Mouse (Mus musculus) limb, embryonic 10.5 days (tissue): ENCODE results near the gene Gm5294. TPM values are rescaled to one million over a fixed set of nuclear protein-coding genes. Genes with fewer than 3 reads are reported as not detected.

Experiments
- DNase-seq: peaks from one replicate; pipeline ENCODE4 v3.0.0-alpha.2; 2017; ENCODE audit warnings: low spot score
- H3K27ac ChIP-seq: fragments of 300-500 bp; sonication (generic); 2 replicates; pipeline ENCODE4 v1.5.1; 2016; ENCODE audit warnings: mild to moderate bottlenecking
- H3K27me3 ChIP-seq: fragments of 300-500 bp; sonication (generic); 2 replicates; pipeline ENCODE4 v1.6.1; 2016; ENCODE audit warnings: low read depth, mild to moderate bottlenecking; ENCODE audit not compliant: poor library complexity, severe bottlenecking
- H3K36me3 ChIP-seq: fragments of 300-500 bp; sonication (generic); 2 replicates; pipeline ENCODE4 v1.6.1; 2016; ENCODE audit warnings: mild to moderate bottlenecking, moderate library complexity
- H3K4me1 ChIP-seq: fragments of 300-500 bp; sonication (generic); 2 replicates; pipeline ENCODE4 v1.6.1; 2016
- H3K4me3 ChIP-seq: fragments of 300-500 bp; sonication (generic); 2 replicates; pipeline ENCODE4 v1.5.1; 2016; ENCODE audit warnings: mild to moderate bottlenecking, moderate library complexity
- H3K9me3 ChIP-seq: fragments of 300-500 bp; sonication (generic); replicated peaks from 2 replicates; pipeline ENCODE4 v1.6.1; 2016; ENCODE audit warnings: mild to moderate bottlenecking
- WGBS: fragments of 180-500 bp; shearing (Covaris S2); methylation state at CpG from one replicate; pipeline ENCODE4 v1.1.7; 2016; 5-methylcytosine and 5-hydroxymethylcytosine counted together
- polyA plus RNA-seq: library from polyadenylated mRNA; unstranded; fragments of >200 nt; fragmentation: Nextera tagmentation; extraction: Ambion mirVana; gene quantifications from 2 replicates; pipeline ENCODE4 v1.2.1, GENCODE M21; 2016

Gene Gm5294
- polyA plus RNA-seq = not detected in 2 replicates

DNA sequence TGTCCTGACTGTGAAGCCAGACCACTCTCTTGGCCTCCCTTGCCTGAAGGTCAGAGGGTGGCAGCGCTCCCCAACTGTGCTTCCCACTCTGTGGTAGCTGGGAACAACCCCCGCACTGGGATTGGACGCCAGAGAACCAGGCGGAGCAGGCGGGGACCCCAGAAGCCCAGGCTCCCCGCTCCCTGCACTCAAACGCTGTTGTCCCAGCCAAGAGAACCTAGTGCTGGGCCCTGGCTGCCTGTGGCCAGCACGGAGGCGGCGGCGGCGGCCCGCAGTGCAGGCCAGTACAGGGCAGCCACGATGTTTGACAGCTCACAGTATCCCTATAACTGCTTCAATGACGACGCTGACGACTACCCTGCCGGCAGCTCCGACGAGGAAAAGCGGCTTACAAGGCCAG lies at the start of gene Gm5294:
Gene Gm5294, plus strand, starts transcription at position 301 of the 400 bp plus-strand sequence.
- H3K27me3 ChIP-seq = peaks cover 70% of the 10 kb centered on the region
- WGBS = 6% methylated on average over 21 of the region's 21 CpGs
- DNase-seq = peak; percentile 39
- no peaks in the 10 kb centered on the region for H3K9me3 ChIP-seq
- peaks cover 16% of the 10 kb centered on the region for H3K4me1 ChIP-seq
- peak within 1 kb of the TSS; percentile 46 for H3K4me3 ChIP-seq
- H3K27ac ChIP-seq = no peak within 1 kb of the TSS
- no peaks in the 10 kb centered on the region for H3K36me3 ChIP-seq

DNA sequence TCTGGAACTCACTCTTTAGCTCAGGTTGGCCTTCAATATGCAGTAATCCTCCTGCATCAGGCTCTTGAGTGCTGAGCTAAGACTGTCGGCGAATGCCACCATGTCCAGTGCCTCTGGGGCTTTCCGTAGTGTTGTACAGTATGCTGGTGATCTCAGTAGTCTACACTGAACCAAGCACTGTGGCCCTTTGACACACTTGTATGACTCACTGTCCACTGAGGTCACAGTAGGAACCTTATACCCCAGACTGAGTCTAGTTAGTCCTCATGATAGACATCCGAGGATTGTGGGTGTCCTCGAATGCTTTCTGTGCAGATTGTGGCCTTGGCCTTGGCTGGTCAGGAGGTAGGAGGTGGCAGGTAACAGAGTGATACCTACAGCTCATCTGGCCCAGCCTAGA lies 44.8 kb upstream of the Gm5294 start:
- DNase-seq = no peak
- no peak overlapping the region for H3K4me3 ChIP-seq
- 93% methylated on average over 5 of the region's 5 CpGs for WGBS
- H3K36me3 ChIP-seq = no peaks in the 10 kb centered on the region
- no peak overlapping the region for H3K27ac ChIP-seq
- no peaks in the 10 kb centered on the region for H3K9me3 ChIP-seq
- no peaks in the 10 kb centered on the region for H3K27me3 ChIP-seq
- peaks cover 5% of the 10 kb centered on the region; the same call in 1 of the 2 replicates for H3K4me1 ChIP-seq

DNA sequence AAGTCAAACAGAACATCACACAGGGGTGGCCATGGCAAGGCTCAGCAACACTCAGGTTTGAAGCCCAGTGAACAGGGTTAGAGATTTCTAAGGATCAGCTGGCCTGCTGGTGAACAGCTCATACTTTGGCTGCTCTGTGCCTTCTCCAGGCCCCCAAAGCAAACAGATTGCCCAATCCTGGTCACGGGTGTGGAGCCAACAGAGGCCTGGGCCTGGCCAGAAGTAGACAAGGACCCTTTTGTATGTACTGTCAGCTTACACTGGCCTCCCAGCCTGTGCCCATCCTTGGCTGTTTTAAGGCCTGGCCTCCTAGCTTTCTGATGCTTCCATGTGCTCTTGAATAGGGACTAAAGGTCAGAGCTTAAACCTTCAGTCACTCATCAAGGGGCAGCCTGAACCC lies 43.5 kb upstream of the Gm5294 start:
- Histone ChIP-seq H3K36me3 (no peaks in the 10 kb centered on the region), H3K4me3 (no peak overlapping the region), H3K4me1 (peaks cover 5% of the 10 kb centered on the region; the same call in 1 of the 2 replicates), H3K27ac (no peak overlapping the region), H3K27me3 (no peaks in the 10 kb centered on the region), H3K9me3 (no peaks in the 10 kb centered on the region)
- no peak for DNase-seq
- WGBS = 79% methylated on average over 1 of the region's 1 CpGs

DNA sequence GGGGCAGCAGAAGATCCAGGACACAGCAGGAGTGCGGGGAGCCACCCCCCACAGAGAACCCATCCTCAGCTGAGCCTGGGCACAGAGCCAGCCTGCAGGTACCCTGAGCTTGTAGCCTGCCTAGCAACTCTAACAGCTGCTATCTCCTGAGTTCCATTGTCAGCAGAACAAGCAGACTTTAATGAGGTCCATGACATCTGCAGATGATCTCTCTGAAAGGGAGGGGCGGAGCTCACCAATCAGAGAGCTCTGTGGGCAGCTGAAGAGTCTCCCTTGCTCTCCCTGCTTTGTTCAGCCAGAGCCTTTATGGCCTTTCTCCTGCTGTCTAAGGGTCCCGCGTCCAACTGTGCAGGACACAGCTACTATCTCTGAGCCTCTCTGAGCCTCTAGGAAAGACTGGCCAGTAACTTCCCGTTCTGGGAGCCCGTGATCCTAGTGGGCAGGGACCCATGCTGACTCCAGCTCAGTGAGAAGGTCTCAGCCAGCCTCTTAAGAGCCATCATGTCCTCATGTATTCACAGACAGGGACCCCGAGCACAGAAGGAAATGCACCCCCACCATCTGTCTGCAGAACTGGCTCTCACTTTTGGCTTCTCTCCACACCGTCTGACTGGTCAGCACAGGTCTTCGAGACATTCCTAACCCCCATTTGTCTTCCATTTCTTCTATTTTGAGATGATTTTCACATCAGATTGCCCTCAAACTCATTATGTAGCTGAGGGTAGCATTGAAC lies 41.0 kb upstream of the Gm5294 start:
- WGBS = 72% methylated on average over 9 of the region's 9 CpGs
- H3K27ac ChIP-seq = no peak overlapping the region
- H3K9me3 ChIP-seq = no peaks in the 10 kb centered on the region
- no peaks in the 10 kb centered on the region for H3K27me3 ChIP-seq
- no peak for DNase-seq
- H3K4me1 ChIP-seq = peaks cover 5% of the 10 kb centered on the region; the same call in 1 of the 2 replicates
- H3K36me3 ChIP-seq = no peaks in the 10 kb centered on the region
- no peak overlapping the region for H3K4me3 ChIP-seq

DNA sequence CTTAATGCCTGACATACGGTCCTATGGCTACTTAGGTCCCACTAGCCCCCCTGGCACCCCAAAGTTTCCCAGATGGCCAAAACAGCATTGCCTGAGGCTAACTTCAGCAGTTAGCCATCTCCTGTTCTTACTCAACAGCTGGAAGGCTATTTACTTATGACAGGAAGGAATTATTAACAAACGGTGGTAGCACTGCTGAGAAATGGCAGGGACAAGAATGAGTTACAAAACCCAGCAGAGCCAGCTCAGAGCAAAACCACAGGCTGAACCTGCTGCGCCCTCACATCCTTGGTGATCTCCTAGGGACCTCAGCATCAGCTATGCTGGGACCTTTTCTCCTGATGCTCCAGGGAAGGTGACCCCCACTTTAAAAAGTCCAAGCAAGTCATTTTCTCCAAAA lies 40.2 kb upstream of the Gm5294 start:
- Histone ChIP-seq H3K27ac (no peak overlapping the region), H3K4me1 (peaks cover 5% of the 10 kb centered on the region; the same call in 1 of the 2 replicates), H3K36me3 (no peaks in the 10 kb centered on the region), H3K27me3 (no peaks in the 10 kb centered on the region), H3K4me3 (no peak overlapping the region), H3K9me3 (no peaks in the 10 kb centered on the region)
- WGBS = 78% methylated on average over 3 of the region's 3 CpGs
- no peak for DNase-seq

DNA sequence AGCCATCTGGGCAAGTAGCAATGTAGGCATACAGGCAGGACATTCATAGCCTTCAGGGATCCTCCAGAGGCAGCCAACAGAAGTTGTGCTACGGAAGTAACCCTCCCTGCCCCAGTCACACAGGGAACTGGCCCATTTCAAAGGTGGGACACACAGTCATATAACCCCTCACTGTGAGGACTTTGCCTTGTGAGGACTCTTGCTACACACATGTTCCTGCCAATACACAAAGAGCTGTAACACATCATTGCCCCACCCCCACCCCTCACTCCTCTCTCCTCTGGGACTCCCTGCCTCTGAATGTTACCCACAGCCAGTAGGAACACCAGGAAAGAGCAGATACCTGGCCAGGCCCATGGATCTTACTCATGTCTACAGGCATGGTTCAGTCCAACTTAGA lies 37.2 kb upstream of the Gm5294 start:
- no peak for DNase-seq
- Histone ChIP-seq H3K36me3 (no peaks in the 10 kb centered on the region), H3K4me1 (peaks cover 5% of the 10 kb centered on the region; the same call in 1 of the 2 replicates), H3K9me3 (no peaks in the 10 kb centered on the region), H3K4me3 (no peak overlapping the region), H3K27ac (no peak overlapping the region), H3K27me3 (no peaks in the 10 kb centered on the region)
- WGBS = 87% methylated on average over 1 of the region's 1 CpGs

DNA sequence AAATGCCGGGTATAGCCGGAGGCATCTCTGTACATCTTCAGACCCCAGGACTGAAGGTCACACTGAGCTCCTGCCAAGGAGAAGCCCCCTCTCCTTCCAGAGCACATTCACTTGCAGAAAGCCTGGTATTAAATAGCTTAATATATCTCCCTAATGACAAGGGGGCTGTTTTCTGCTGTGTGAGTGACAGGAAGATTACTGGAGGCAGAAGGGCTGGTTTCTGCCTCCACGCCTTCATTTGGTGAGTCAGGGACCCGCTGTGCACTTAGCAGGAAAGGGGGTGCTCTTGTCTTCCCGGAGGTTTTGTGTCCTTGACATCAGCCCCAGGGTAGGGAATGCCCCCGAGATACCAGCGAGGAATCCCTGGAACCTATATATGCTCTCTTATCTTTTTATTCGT lies 36.7 kb upstream of the Gm5294 start:
- Histone ChIP-seq H3K36me3 (no peaks in the 10 kb centered on the region), H3K27me3 (no peaks in the 10 kb centered on the region), H3K4me3 (no peak overlapping the region), H3K9me3 (no peaks in the 10 kb centered on the region), H3K4me1 (peaks cover 5% of the 10 kb centered on the region; the same call in 1 of the 2 replicates), H3K27ac (no peak overlapping the region)
- 83% methylated on average over 8 of the region's 8 CpGs for WGBS
- no peak for DNase-seq

DNA sequence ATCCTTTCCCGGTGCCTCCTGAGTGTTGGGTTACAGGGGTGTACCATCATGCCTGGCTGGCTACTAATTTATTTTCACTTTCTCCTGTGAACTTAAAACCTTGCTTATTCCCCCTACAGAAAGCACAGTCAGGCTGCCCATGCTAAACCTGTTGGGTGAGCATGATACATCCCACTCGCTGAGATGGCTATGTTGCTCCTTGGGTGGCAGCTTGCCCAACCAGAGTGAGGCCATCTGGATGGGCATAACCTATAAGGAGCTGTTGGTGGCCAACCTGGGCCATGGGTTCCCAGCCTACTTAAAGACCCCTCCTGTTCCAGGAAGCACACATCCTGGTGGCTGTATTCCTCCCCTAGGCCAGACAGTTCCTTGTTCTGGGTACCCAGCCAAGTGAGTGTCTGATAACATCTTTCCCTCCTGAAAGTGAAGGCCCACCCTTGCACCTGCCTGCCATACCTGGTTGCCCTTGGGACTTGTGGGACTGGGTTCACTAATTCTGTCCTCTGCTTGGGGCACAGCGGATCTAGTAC lies 33.8 kb upstream of the Gm5294 start:
- Histone ChIP-seq H3K27ac (no peak overlapping the region), H3K9me3 (no peaks in the 10 kb centered on the region), H3K4me3 (no peak overlapping the region), H3K4me1 (no peaks in the 10 kb centered on the region), H3K36me3 (no peaks in the 10 kb centered on the region), H3K27me3 (no peaks in the 10 kb centered on the region)
- WGBS = 96% methylated on average over 3 of the region's 3 CpGs
- DNase-seq = no peak

DNA sequence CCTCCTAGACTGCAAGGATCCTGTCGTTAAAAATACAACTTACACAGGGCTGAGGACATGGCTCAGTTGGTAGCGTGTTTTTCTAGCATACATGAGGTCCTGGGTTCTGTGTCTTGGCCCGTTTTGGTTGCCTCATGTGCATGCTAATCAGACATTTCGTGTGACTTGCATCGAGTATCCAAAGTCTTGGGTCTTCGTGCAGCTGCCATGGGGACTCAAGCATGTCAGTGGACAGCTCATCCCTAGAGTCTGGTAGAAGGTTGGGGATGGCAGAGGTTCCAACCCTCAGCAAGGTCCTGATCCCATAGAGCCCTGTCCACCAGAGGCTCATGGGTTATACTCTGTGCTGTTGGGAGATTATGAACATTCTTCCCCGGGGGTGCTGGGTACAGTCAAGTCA lies 32.2 kb upstream of the Gm5294 start:
- no peaks in the 10 kb centered on the region for H3K27me3 ChIP-seq
- H3K9me3 ChIP-seq = no peaks in the 10 kb centered on the region
- WGBS = 88% methylated on average over 7 of the region's 7 CpGs
- no peak overlapping the region for H3K27ac ChIP-seq
- no peaks in the 10 kb centered on the region for H3K4me1 ChIP-seq
- no peak for DNase-seq
- H3K36me3 ChIP-seq = no peaks in the 10 kb centered on the region
- no peak overlapping the region for H3K4me3 ChIP-seq

DNA sequence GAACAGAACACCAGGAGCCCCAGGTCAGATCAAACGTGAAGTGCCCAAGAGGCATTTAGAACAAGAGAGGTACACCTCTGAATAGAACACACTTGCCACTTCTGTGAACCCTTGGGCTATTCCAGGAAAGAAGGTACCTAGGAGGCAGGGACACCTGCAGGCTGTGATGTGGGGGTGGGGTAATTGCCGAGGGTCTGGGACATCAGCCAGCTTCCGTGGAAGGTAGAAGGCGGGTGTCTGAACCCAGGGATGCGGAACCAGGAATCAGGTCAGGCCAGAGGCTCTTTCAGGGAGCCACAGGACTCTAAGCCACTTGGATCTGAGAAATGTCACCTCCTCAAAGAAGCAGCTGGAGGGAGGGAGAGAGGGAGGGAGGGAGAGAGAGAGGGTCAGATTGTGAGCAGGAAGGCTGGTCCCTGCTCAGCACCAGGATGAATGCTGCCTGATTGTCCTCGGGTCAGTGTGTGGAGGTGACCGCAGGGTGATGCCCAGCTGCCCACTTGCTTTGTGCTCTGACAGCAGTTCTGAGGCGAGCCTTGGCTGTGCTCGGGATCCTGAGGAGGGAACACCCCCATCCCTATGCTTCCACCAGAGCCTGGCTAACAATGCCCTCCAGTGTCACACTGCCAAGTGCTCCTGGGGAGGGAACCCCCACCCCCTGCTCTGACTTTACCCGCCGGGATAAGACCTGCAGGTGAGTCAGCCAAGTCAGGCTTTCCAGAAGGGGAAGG lies 31.2 kb upstream of the Gm5294 start:
- no peaks in the 10 kb centered on the region for H3K36me3 ChIP-seq
- no peaks in the 10 kb centered on the region for H3K9me3 ChIP-seq
- H3K4me1 ChIP-seq = no peaks in the 10 kb centered on the region
- no peaks in the 10 kb centered on the region for H3K27me3 ChIP-seq
- DNase-seq = no peak
- H3K4me3 ChIP-seq = no peak overlapping the region
- 64% methylated on average over 11 of the region's 11 CpGs for WGBS
- H3K27ac ChIP-seq = no peak overlapping the region

DNA sequence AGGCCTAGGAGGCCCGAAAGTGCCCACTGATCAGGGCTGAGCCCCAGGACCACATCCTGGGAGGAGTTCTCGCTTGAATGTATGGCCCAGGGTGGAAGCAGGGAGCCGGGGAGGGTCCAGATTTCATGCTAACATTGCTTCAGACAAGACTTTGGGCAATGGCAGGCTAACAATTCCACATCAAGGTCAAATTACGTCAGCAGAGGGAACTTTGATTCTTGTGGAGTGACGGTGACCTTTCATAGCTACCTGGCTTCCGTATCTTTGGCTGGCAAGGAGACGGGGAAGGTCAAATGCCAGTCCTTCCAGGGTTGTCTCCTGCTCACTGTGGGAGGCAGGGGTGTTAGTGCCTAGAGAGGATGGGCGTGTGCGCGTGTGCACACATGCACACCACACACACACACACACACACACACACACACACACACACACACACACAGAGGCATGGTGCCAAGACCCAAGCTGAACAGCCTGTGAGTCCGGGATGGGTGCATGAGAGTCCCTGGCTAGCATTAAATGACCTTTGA lies 28.9 kb upstream of the Gm5294 start:
- 91% methylated on average over 11 of the region's 11 CpGs for WGBS
- Histone ChIP-seq H3K9me3 (no peaks in the 10 kb centered on the region), H3K27me3 (no peaks in the 10 kb centered on the region), H3K4me1 (no peaks in the 10 kb centered on the region), H3K4me3 (no peak overlapping the region), H3K36me3 (no peaks in the 10 kb centered on the region), H3K27ac (no peak overlapping the region)
- DNase-seq = no peak

DNA sequence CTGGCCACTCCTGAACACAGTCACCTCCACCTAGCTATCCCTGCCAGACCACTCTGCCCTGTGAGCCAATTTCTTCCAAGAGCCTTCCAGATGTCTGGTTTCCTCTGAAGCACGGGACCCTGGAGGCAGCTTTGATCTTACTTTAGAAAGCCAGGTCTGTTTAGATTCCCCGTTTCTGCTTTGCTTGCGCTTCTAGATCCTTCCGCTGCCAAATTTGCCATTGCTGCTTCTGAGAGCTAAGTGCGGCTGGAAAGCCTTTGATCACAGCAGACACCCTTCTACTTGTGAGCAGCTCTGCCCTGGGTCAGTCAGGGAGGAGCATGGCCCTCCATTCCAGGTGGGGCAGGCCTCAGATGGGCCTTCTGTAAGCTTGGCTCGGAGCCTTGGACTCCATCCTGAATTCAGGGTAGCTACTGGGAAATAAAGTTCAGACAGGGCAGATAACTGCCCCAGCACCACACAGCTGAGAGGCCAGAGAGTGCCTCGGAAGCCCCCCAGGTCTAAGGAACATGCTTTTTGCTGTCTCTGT lies 18.2 kb upstream of the Gm5294 start:
- DNase-seq = no peak
- Histone ChIP-seq H3K9me3 (no peaks in the 10 kb centered on the region), H3K4me1 (peaks cover 11% of the 10 kb centered on the region), H3K36me3 (no peaks in the 10 kb centered on the region), H3K27me3 (no peaks in the 10 kb centered on the region), H3K4me3 (no peak overlapping the region), H3K27ac (no peak overlapping the region)
- 39% methylated on average over 7 of the region's 7 CpGs for WGBS

DNA sequence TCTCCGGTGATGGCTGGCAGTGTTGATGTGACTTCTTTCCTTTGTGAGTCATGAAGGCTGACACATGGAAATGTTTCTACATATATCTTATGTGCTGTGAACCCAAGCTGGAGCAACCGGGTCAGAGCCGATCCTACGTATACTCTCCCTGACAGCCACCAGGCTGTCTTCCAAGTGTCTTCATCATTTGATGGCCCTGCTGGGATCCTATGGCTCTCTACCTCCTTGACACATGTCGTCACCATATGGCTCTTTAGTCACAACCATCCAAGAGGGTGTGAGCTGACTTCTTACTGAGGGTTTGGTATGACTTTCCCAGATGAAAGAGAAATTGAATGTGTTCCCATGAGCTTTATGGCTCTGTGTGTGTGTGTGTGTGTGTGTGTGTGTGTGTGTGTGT lies 15.6 kb upstream of the Gm5294 start:
- WGBS = 92% methylated on average over 5 of the region's 5 CpGs

More for the DNA sequence above, 15.6 kb upstream of the Gm5294 start:
- peaks cover 11% of the 10 kb centered on the region for H3K4me1 ChIP-seq
- H3K27ac ChIP-seq = no peak overlapping the region
- H3K4me3 ChIP-seq = no peak overlapping the region
- H3K27me3 ChIP-seq = no peaks in the 10 kb centered on the region
- H3K9me3 ChIP-seq = no peaks in the 10 kb centered on the region
- no peak for DNase-seq
- no peaks in the 10 kb centered on the region for H3K36me3 ChIP-seq
